Mouse (Mus musculus): Measurements from ENCODE around the gene Fhad1. TPM values are rescaled to one million over a fixed set of nuclear protein-coding genes. Genes with fewer than 3 reads are reported as not detected.
A peak's percentile ranks its signal among the peaks of the same experiment; 100 is the strongest.

Fhad1 gene
- 7.8 and 9.0 TPM in 2 replicates for polyA plus RNA-seq (2015; fragmentation: Nextera tagmentation; extraction: Ambion mirVana)

- Histone ChIP-seq H3K36me3 (no peaks in the 10 kb centered on the region), H3K9me3 (replicated peaks) (no peaks in the 10 kb centered on the region), H3K9ac (no peak within 1 kb of the TSS), H3K27me3 (peaks cover 20% of the 10 kb centered on the region; the same call in 1 of the 2 replicates), H3K4me2 (replicated peaks) (peak within 1 kb of the TSS; percentile 83), H3K27ac (replicated peaks) (no peak within 1 kb of the TSS), H3K4me3 (replicated peaks) (peak within 1 kb of the TSS; percentile 43), H3K4me1 (peaks cover 17% of the 10 kb centered on the region)
- peak; percentile 69 for ATAC-seq (ENCODE audit: insufficient number of reproducible peaks, low FRiP score, low TSS enrichment, low read depth)
- WGBS = 1% methylated on average over 39 of the region's 46 CpGs
Observed at GRCm38 (mm10) chr4:142014659-142015608, at the start of gene Fhad1. Gene Fhad1 (minus strand): TSS chr4:142015082.

GRCm38 (mm10) chr4:142063057-142063534 is 48.2 kb upstream of the Fhad1 start:
- 86% methylated on average over 8 of the region's 8 CpGs for WGBS
- H3K4me3 ChIP-seq (replicated peaks) = no peak overlapping the region
- no peak for ATAC-seq (ENCODE audit: insufficient number of reproducible peaks, low FRiP score, low TSS enrichment, low read depth)

GRCm38 (mm10) chr4:142061485-142062240 is 46.8 kb upstream of the Fhad1 start:
- no peaks in the 10 kb centered on the region for H3K27me3 ChIP-seq
- H3K4me3 ChIP-seq (replicated peaks) = no peak overlapping the region
- no peak overlapping the region for H3K4me2 ChIP-seq (replicated peaks)
- ATAC-seq (ENCODE audit: insufficient number of reproducible peaks, low FRiP score, low TSS enrichment, low read depth) = no peak
- WGBS = 68% methylated on average over 23 of the region's 23 CpGs
- no peaks in the 10 kb centered on the region for H3K36me3 ChIP-seq
- no peak overlapping the region; the same call in 1 of the 2 replicates for H3K27ac ChIP-seq (replicated peaks)
- no peaks in the 10 kb centered on the region for H3K9me3 ChIP-seq (replicated peaks)
- peaks cover 35% of the 10 kb centered on the region for H3K4me1 ChIP-seq
- no peak overlapping the region for H3K9ac ChIP-seq

More at GRCm38 (mm10) chr4:142063057-142063534, 48.2 kb upstream of the Fhad1 start:
- no peak overlapping the region for H3K4me2 ChIP-seq (replicated peaks)
- peaks cover 30% of the 10 kb centered on the region for H3K4me1 ChIP-seq
- no peaks in the 10 kb centered on the region for H3K9me3 ChIP-seq (replicated peaks)
- no peaks in the 10 kb centered on the region for H3K27me3 ChIP-seq
- no peak overlapping the region for H3K9ac ChIP-seq
- no peaks in the 10 kb centered on the region for H3K36me3 ChIP-seq
- H3K27ac ChIP-seq (replicated peaks) = no peak overlapping the region

- 63% methylated on average over 18 of the region's 18 CpGs for WGBS
Observed at GRCm38 (mm10) chr4:142060455-142061378, 45.8 kb upstream of the Fhad1 start.

GRCm38 (mm10) chr4:142059841-142060193 is 44.9 kb upstream of the Fhad1 start:
- H3K4me2 ChIP-seq (replicated peaks) = no peak overlapping the region
- no peaks in the 10 kb centered on the region for H3K9me3 ChIP-seq (replicated peaks)
- H3K9ac ChIP-seq = no peak overlapping the region
- no peaks in the 10 kb centered on the region for H3K36me3 ChIP-seq
- H3K27ac ChIP-seq (replicated peaks) = no peak overlapping the region
- WGBS = 75% methylated on average over 8 of the region's 8 CpGs
- peaks cover 24% of the 10 kb centered on the region for H3K4me1 ChIP-seq
- H3K4me3 ChIP-seq (replicated peaks) = no peak overlapping the region
- no peaks in the 10 kb centered on the region for H3K27me3 ChIP-seq
- no peak for ATAC-seq (ENCODE audit: insufficient number of reproducible peaks, low FRiP score, low TSS enrichment, low read depth)

More at GRCm38 (mm10) chr4:142060455-142061378, 45.8 kb upstream of the Fhad1 start:
- H3K9ac ChIP-seq = no peak overlapping the region
- H3K27ac ChIP-seq (replicated peaks) = 0 out of 2 replicates have a peak overlapping the region, but pooled peaks have one; percentile 1
- no peaks in the 10 kb centered on the region for H3K27me3 ChIP-seq
- H3K9me3 ChIP-seq (replicated peaks) = no peaks in the 10 kb centered on the region
- H3K4me2 ChIP-seq (replicated peaks) = no peak overlapping the region
- H3K4me3 ChIP-seq (replicated peaks) = no peak overlapping the region
- ATAC-seq (ENCODE audit: insufficient number of reproducible peaks, low FRiP score, low TSS enrichment, low read depth) = no peak
- peaks cover 30% of the 10 kb centered on the region for H3K4me1 ChIP-seq
- no peaks in the 10 kb centered on the region for H3K36me3 ChIP-seq

- ATAC-seq (ENCODE audit: insufficient number of reproducible peaks, low FRiP score, low TSS enrichment, low read depth) = no peak
- Histone ChIP-seq H3K27me3 (no peaks in the 10 kb centered on the region), H3K4me3 (replicated peaks) (no peak overlapping the region), H3K9ac (no peak overlapping the region), H3K4me2 (replicated peaks) (no peak overlapping the region), H3K27ac (replicated peaks) (no peak overlapping the region), H3K9me3 (replicated peaks) (no peaks in the 10 kb centered on the region), H3K36me3 (no peaks in the 10 kb centered on the region), H3K4me1 (peaks cover 24% of the 10 kb centered on the region)
- WGBS = 77% methylated on average over 13 of the region's 13 CpGs
Observed at GRCm38 (mm10) chr4:142059113-142059840, 44.4 kb upstream of the Fhad1 start.

GRCm38 (mm10) chr4:142057529-142058216 is 42.8 kb upstream of the Fhad1 start:
- peak overlapping the region; percentile 58; the same call in 1 of the 2 replicates for H3K27ac ChIP-seq (replicated peaks)
- no peak overlapping the region for H3K4me2 ChIP-seq (replicated peaks)

GRCm38 (mm10) chr4:142055600-142055999 is 40.7 kb upstream of the Fhad1 start:
- no peak for ATAC-seq (ENCODE audit: insufficient number of reproducible peaks, low FRiP score, low TSS enrichment, low read depth)
- Histone ChIP-seq H3K27me3 (no peaks in the 10 kb centered on the region), H3K9ac (no peak overlapping the region), H3K36me3 (no peaks in the 10 kb centered on the region), H3K9me3 (replicated peaks) (no peaks in the 10 kb centered on the region), H3K4me3 (replicated peaks) (no peak overlapping the region), H3K4me2 (replicated peaks) (no peak overlapping the region), H3K27ac (replicated peaks) (no peak overlapping the region), H3K4me1 (peaks cover 21% of the 10 kb centered on the region)
- 74% methylated on average over 8 of the region's 8 CpGs for WGBS

More at GRCm38 (mm10) chr4:142057529-142058216, 42.8 kb upstream of the Fhad1 start:
- ATAC-seq (ENCODE audit: insufficient number of reproducible peaks, low FRiP score, low TSS enrichment, low read depth) = no peak
- no peaks in the 10 kb centered on the region for H3K36me3 ChIP-seq
- no peaks in the 10 kb centered on the region for H3K9me3 ChIP-seq (replicated peaks)
- no peak overlapping the region for H3K9ac ChIP-seq
- H3K27me3 ChIP-seq = no peaks in the 10 kb centered on the region
- WGBS = 58% methylated on average over 22 of the region's 22 CpGs
- no peak overlapping the region for H3K4me3 ChIP-seq (replicated peaks)
- peaks cover 21% of the 10 kb centered on the region for H3K4me1 ChIP-seq

GRCm38 (mm10) chr4:142054580-142054979 is 39.7 kb upstream of the Fhad1 start:
- ATAC-seq (ENCODE audit: insufficient number of reproducible peaks, low FRiP score, low TSS enrichment, low read depth) = no peak
- H3K36me3 ChIP-seq = no peaks in the 10 kb centered on the region

More at GRCm38 (mm10) chr4:142054580-142054979, 39.7 kb upstream of the Fhad1 start:
- no peaks in the 10 kb centered on the region for H3K27me3 ChIP-seq
- H3K27ac ChIP-seq (replicated peaks) = no peak overlapping the region
- peaks cover 18% of the 10 kb centered on the region for H3K4me1 ChIP-seq
- H3K4me3 ChIP-seq (replicated peaks) = no peak overlapping the region
- 83% methylated on average over 11 of the region's 11 CpGs for WGBS
- no peak overlapping the region for H3K4me2 ChIP-seq (replicated peaks)
- no peak overlapping the region for H3K9ac ChIP-seq
- H3K9me3 ChIP-seq (replicated peaks) = no peaks in the 10 kb centered on the region

All from embryonic facial prominence, embryonic 15.5 days (tissue).